Mouse (Mus musculus): ENCODE data around the gene Lrmda. TPM values are rescaled to one million over a fixed set of nuclear protein-coding genes. Genes with fewer than 3 reads are reported as not detected.

The Lrmda gene
- polyA plus RNA-seq, 1 experiment from 2014 or later = 0.60 TPM

- no peaks in the 10 kb centered on the region for H3K9me3 ChIP-seq
- WGBS = 74% methylated on average over 1 of the region's 1 CpGs
Observed at GRCm38 (mm10) chr14:22139281-22139680, 119.8 kb downstream of the Lrmda start.

GRCm38 (mm10) chr14:22144014-22144413 lies 124.5 kb downstream of the Lrmda start:
- no peak overlapping the region for H3K27ac ChIP-seq
- DNase-seq (ENCODE audit: low spot score) = no peak
- 12% methylated on average over 3 of the region's 3 CpGs for WGBS
- no peaks in the 10 kb centered on the region for H3K9me3 ChIP-seq
- H3K36me3 ChIP-seq = no peaks in the 10 kb centered on the region
- H3K27me3 ChIP-seq (ENCODE audit: insufficient read depth, poor library complexity, severe bottlenecking) = no peaks in the 10 kb centered on the region
- no peak overlapping the region for H3K4me3 ChIP-seq
- H3K4me1 ChIP-seq = peaks cover 22% of the 10 kb centered on the region

More at GRCm38 (mm10) chr14:22139281-22139680, 119.8 kb downstream of the Lrmda start:
- Histone ChIP-seq H3K27me3 (ENCODE audit: insufficient read depth, poor library complexity, severe bottlenecking) (no peaks in the 10 kb centered on the region), H3K4me1 (peaks cover 3% of the 10 kb centered on the region; the same call in 1 of the 2 replicates), H3K27ac (no peak overlapping the region), H3K36me3 (no peaks in the 10 kb centered on the region), H3K4me3 (no peak overlapping the region)
- DNase-seq (ENCODE audit: low spot score) = no peak

- Histone ChIP-seq H3K9me3 (no peaks in the 10 kb centered on the region), H3K4me3 (no peak overlapping the region), H3K36me3 (no peaks in the 10 kb centered on the region), H3K4me1 (peaks cover 22% of the 10 kb centered on the region), H3K27ac (no peak overlapping the region), H3K27me3 (ENCODE audit: insufficient read depth, poor library complexity, severe bottlenecking) (no peaks in the 10 kb centered on the region)
- 74% methylated on average over 4 of the region's 4 CpGs for WGBS
- no peak for DNase-seq (ENCODE audit: low spot score)
Observed at GRCm38 (mm10) chr14:22145863-22146262, 126.4 kb downstream of the Lrmda start.

- DNase-seq (ENCODE audit: low spot score) = no peak
- H3K36me3 ChIP-seq = no peaks in the 10 kb centered on the region
- WGBS = 77% methylated on average over 12 of the region's 12 CpGs
Observed at GRCm38 (mm10) chr14:22146508-22147044, 127.1 kb downstream of the Lrmda start.

GRCm38 (mm10) chr14:22147341-22148024 lies 128.0 kb downstream of the Lrmda start:
- Histone ChIP-seq H3K4me1 (peaks cover 24% of the 10 kb centered on the region), H3K36me3 (no peaks in the 10 kb centered on the region), H3K4me3 (no peak overlapping the region), H3K9me3 (no peaks in the 10 kb centered on the region), H3K27ac (no peak overlapping the region), H3K27me3 (ENCODE audit: insufficient read depth, poor library complexity, severe bottlenecking) (0 out of 2 replicates have a peak, but pooled peaks cover 3% of the 10 kb centered on the region)
- 35% methylated on average over 4 of the region's 4 CpGs for WGBS
- DNase-seq (ENCODE audit: low spot score) = no peak

More at GRCm38 (mm10) chr14:22146508-22147044, 127.1 kb downstream of the Lrmda start:
- H3K27me3 ChIP-seq (ENCODE audit: insufficient read depth, poor library complexity, severe bottlenecking) = 0 out of 2 replicates have a peak, but pooled peaks cover 3% of the 10 kb centered on the region
- peaks cover 22% of the 10 kb centered on the region for H3K4me1 ChIP-seq
- no peak overlapping the region for H3K27ac ChIP-seq
- H3K4me3 ChIP-seq = no peak overlapping the region
- no peaks in the 10 kb centered on the region for H3K9me3 ChIP-seq

- no peak for DNase-seq (ENCODE audit: low spot score)
Observed at GRCm38 (mm10) chr14:22152701-22153100, 133.2 kb downstream of the Lrmda start.

GRCm38 (mm10) chr14:22154096-22154495 lies 134.6 kb downstream of the Lrmda start:
- no peaks in the 10 kb centered on the region for H3K36me3 ChIP-seq
- H3K4me1 ChIP-seq = peaks cover 30% of the 10 kb centered on the region
- H3K9me3 ChIP-seq = no peaks in the 10 kb centered on the region
- H3K27me3 ChIP-seq (ENCODE audit: insufficient read depth, poor library complexity, severe bottlenecking) = peaks cover 6% of the 10 kb centered on the region
- WGBS = 74% methylated on average over 8 of the region's 8 CpGs
- no peak overlapping the region for H3K27ac ChIP-seq
- no peak for DNase-seq (ENCODE audit: low spot score)
- no peak overlapping the region for H3K4me3 ChIP-seq

More at GRCm38 (mm10) chr14:22152701-22153100, 133.2 kb downstream of the Lrmda start:
- peaks cover 31% of the 10 kb centered on the region for H3K4me1 ChIP-seq
- H3K4me3 ChIP-seq = no peak overlapping the region
- no peaks in the 10 kb centered on the region for H3K9me3 ChIP-seq
- no peaks in the 10 kb centered on the region for H3K36me3 ChIP-seq
- H3K27ac ChIP-seq = no peak overlapping the region
- whole genome bisulfite sequencing = 61% methylated on average over 13 of the region's 13 CpGs
- peaks cover 6% of the 10 kb centered on the region; the same call in 1 of the 2 replicates for H3K27me3 ChIP-seq (ENCODE audit: insufficient read depth, poor library complexity, severe bottlenecking)

- no peak for DNase-seq (ENCODE audit: low spot score)
- H3K4me1 ChIP-seq = peaks cover 30% of the 10 kb centered on the region
- 0 out of 2 replicates have a peak overlapping the region, but pooled peaks have one; percentile 10 for H3K27ac ChIP-seq
- H3K27me3 ChIP-seq (ENCODE audit: insufficient read depth, poor library complexity, severe bottlenecking) = peaks cover 6% of the 10 kb centered on the region
- H3K4me3 ChIP-seq = no peak overlapping the region
- WGBS = 30% methylated on average over 2 of the region's 2 CpGs
- H3K9me3 ChIP-seq = no peaks in the 10 kb centered on the region
- H3K36me3 ChIP-seq = no peaks in the 10 kb centered on the region
Observed at GRCm38 (mm10) chr14:22155034-22155433, 135.5 kb downstream of the Lrmda start.

GRCm38 (mm10) chr14:22155512-22156026 lies 136.1 kb downstream of the Lrmda start:
- Histone ChIP-seq H3K27me3 (ENCODE audit: insufficient read depth, poor library complexity, severe bottlenecking) (peaks cover 6% of the 10 kb centered on the region), H3K4me3 (no peak overlapping the region), H3K27ac (0 out of 2 replicates have a peak overlapping the region, but pooled peaks have one; percentile 4), H3K4me1 (peaks cover 30% of the 10 kb centered on the region), H3K36me3 (no peaks in the 10 kb centered on the region), H3K9me3 (no peaks in the 10 kb centered on the region)
- WGBS = 48% methylated on average over 4 of the region's 4 CpGs
- DNase-seq (ENCODE audit: low spot score) = no peak

GRCm38 (mm10) chr14:22156991-22157390 lies 137.5 kb downstream of the Lrmda start:
- no peak overlapping the region for H3K27ac ChIP-seq
- 62% methylated on average over 6 of the region's 6 CpGs for WGBS
- H3K4me1 ChIP-seq = peaks cover 30% of the 10 kb centered on the region
- H3K36me3 ChIP-seq = no peaks in the 10 kb centered on the region
- H3K9me3 ChIP-seq = no peaks in the 10 kb centered on the region
- DNase-seq (ENCODE audit: low spot score) = no peak
- no peak overlapping the region for H3K4me3 ChIP-seq
- H3K27me3 ChIP-seq (ENCODE audit: insufficient read depth, poor library complexity, severe bottlenecking) = peaks cover 3% of the 10 kb centered on the region

- Histone ChIP-seq H3K4me1 (no peaks in the 10 kb centered on the region; the same call in 1 of the 2 replicates), H3K27me3 (ENCODE audit: insufficient read depth, poor library complexity, severe bottlenecking) (peaks cover 6% of the 10 kb centered on the region; the same call in 1 of the 2 replicates), H3K4me3 (no peak overlapping the region), H3K9me3 (no peaks in the 10 kb centered on the region), H3K27ac (no peak overlapping the region), H3K36me3 (no peaks in the 10 kb centered on the region)
- no peak for DNase-seq (ENCODE audit: low spot score)
- WGBS = 32% methylated on average over 3 of the region's 3 CpGs
Observed at GRCm38 (mm10) chr14:22161416-22161815, 141.9 kb downstream of the Lrmda start.

GRCm38 (mm10) chr14:22167285-22167684 lies 147.8 kb downstream of the Lrmda start:
- 0 out of 2 replicates have a peak, but pooled peaks cover 17% of the 10 kb centered on the region for H3K27me3 ChIP-seq (ENCODE audit: insufficient read depth, poor library complexity, severe bottlenecking)
- no peaks in the 10 kb centered on the region for H3K9me3 ChIP-seq
- H3K4me1 ChIP-seq = peaks cover 21% of the 10 kb centered on the region
- no peak overlapping the region for H3K4me3 ChIP-seq
- no peak overlapping the region for H3K27ac ChIP-seq
- H3K36me3 ChIP-seq = no peaks in the 10 kb centered on the region
- DNase-seq (ENCODE audit: low spot score) = no peak
- WGBS = 53% methylated on average over 7 of the region's 7 CpGs

All from heart, embryonic 10.5 days (tissue).